Comparison of ENCODE assay signal across 10 mouse cellular contexts in the genomic region with DNA sequence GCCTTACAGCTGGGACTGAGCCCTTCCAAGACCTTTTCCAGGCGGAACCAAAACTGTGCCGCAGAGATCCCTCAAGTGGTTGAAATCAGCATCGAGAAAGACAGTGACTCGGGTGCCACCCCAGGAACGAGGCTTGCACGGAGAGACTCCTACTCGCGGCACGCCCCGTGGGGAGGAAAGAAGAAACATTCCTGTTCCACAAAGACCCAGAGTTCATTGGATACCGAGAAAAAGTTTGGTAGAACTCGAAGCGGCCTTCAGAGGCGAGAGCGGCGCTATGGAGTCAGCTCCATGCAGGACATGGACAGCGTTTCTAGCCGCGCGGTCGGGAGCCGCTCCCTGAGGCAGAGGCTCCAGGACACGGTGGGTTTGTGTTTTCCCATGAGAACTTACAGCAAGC. TPM values are rescaled to one million over a fixed set of nuclear protein-coding genes. Genes with fewer than 3 reads are reported as not detected.
A peak's percentile ranks its signal among the peaks of the same experiment; 100 is the strongest.
DNase-seq lines count a peak whose midpoint lies in the region; ATAC-seq lines count a peak whose summit lies in the region.
"Had no signal": no experiment of that assay in that cellular context is flagged by ENCODE, and none has a peak within 500 bp of the region (broad histone marks: within the 10 kb centered on the region; RNA-seq: fewer than 3 reads in every experiment).

No protein-coding gene starts in this region.

- peak overlapping the region; percentile 37 for H3K4me2 ChIP-seq in heart, embryonic 12.5 days
- H3K4me2 ChIP-seq: midbrain, embryonic 12.5 days had no signal

- intact Hi-C loops in heart, postnatal 25 days (cut with DNase I) = no loop called here
- intact Hi-C loops in heart, postnatal 14 days (cut with DNase I) = no loop called here

- no peaks in the 10 kb centered on the region for H3K9me3 ChIP-seq in heart, embryonic 12.5 days (replicated peaks)
- H3K9me3 ChIP-seq: midbrain, embryonic 12.5 days had no signal

- peaks cover 32% of the 10 kb centered on the region for H3K36me3 ChIP-seq in heart, embryonic 12.5 days

- no peaks in the 10 kb centered on the region for H3K27me3 ChIP-seq in heart, embryonic 12.5 days (replicated peaks)
- H3K27me3 ChIP-seq: midbrain, embryonic 12.5 days had no signal

- no peaks in the 10 kb centered on the region for H3K4me1 ChIP-seq in heart, embryonic 12.5 days (replicated peaks)

- DNase-seq in heart, postnatal 25 days (ENCODE audit: low spot score) = no peak
- peak; percentile 28 to 62 for DNase-seq in urinary bladder, postnatal 4 days (ENCODE audit: low spot score in 2 of 2)
- DNase-seq in urinary bladder, postnatal 25 days (ENCODE audit: low spot score) = no peak
- DNase-seq in heart, postnatal 14 days = peak; percentile 21 to 45
- no peak for DNase-seq in spleen, postnatal 10 days (ENCODE audit: low spot score in 2 of 2)
- DNase-seq: cerebellum, adult 9-10 months; right cerebral cortex, postnatal 14 days had no signal

- H3K27ac ChIP-seq in heart, embryonic 12.5 days (ENCODE audit: poor library complexity, severe bottlenecking) = no peak overlapping the region
- H3K27ac ChIP-seq: midbrain, embryonic 12.5 days had no signal

- WGBS in heart, embryonic 12.5 days = 72% methylated on average over 23 of the region's 23 CpGs

- H3K9ac ChIP-seq in heart, embryonic 12.5 days = no peak overlapping the region
- H3K9ac ChIP-seq: midbrain, embryonic 12.5 days had no signal

- no peak for ATAC-seq in heart, embryonic 12.5 days (ENCODE audit: insufficient number of reproducible peaks, low FRiP score)
- no peak for ATAC-seq in erythroblast, adult 5-6 weeks (replicated peaks; ENCODE audit: low FRiP score, poor library complexity, severe bottlenecking)

- H3K4me3 ChIP-seq in heart, embryonic 12.5 days = no peak overlapping the region
- H3K4me3 ChIP-seq: midbrain, embryonic 12.5 days had no signal

RNA-seq across cellular contexts. Expression of a gene that starts 26.3 kb away (rescaled TPM):
- 13.5 and 17.0 TPM in 2 replicates for polyA plus RNA-seq in heart, embryonic 12.5 days (2016; fragmentation: Nextera tagmentation; extraction: Ambion mirVana)
- total RNA-seq in heart, postnatal 25 days (2021) = 10 to 100 TPM; 27.6 to 34.0 TPM
- total RNA-seq in heart, postnatal 14 days (2021) = 10 to 100 TPM; 30.3 to 32.8 TPM
- total RNA-seq in erythroblast, adult 5-6 weeks (2015; ENCODE audit: low replicate concordance) = 0.58 and 1.9 TPM in 2 replicates
- total RNA-seq in erythroblast, adult 5-6 weeks (2017; ENCODE audit: low replicate concordance) = 1.2 and 1.3 TPM in 2 replicates

Comparison
In these comparisons a context has a peak if more than half of its experiments do, and no peak if none do; other contexts are left out.
1. DNase-seq: peak in urinary bladder, postnatal 4 days (2 of 2) and heart, postnatal 14 days (2 of 2); none in heart, postnatal 25 days (single experiment), urinary bladder, postnatal 25 days (single experiment) and spleen, postnatal 10 days (0 of 2).
2. RNA of a gene that starts 26.3 kb away (total RNA-seq): 27.6 to 34.0 TPM in heart, postnatal 25 days and 30.3 to 32.8 TPM in heart, postnatal 14 days; 0.58 to 1.9 TPM in erythroblast, adult 5-6 weeks; every median in the first group is over 4 times any median in the second.